Mouse (Mus musculus): Measurements from ENCODE around the gene Kirrel3. TPM values are rescaled to one million over a fixed set of nuclear protein-coding genes. Genes with fewer than 3 reads are reported as not detected.

Kirrel3 gene
- total and polyA plus RNA-seq, 3 experiments = 0.98 TPM; not detected in 2

- Histone ChIP-seq H3K4me3 (ENCODE audit: low read depth, low read length) (no peak overlapping the region), H3K27me3 (ENCODE audit: insufficient read depth, low read length) (no peaks in the 10 kb centered on the region), H3K9me3 (replicated peaks) (no peaks in the 10 kb centered on the region), H3K4me1 (ENCODE audit: insufficient read depth, low read depth, low read length) (no peaks in the 10 kb centered on the region), H3K36me3 (replicated peaks) (no peaks in the 10 kb centered on the region)
- DNase-seq (ENCODE audit: low spot score) = no peak
- TF ChIP-seq TAL1 (conservative IDR thresholded peaks at IDR 0.05; ENCODE audit: low read depth, low read length) = no peak
- no peak for TF ChIP-seq GATA1 (IDR thresholded peaks at IDR 0.05; ENCODE audit: borderline replicate concordance, low read length)
- no peak for TF ChIP-seq GATA2 (IDR thresholded peaks at IDR 0.05; ENCODE audit: borderline replicate concordance, low read depth, low read length)
- TF ChIP-seq CTCF (IDR thresholded peaks at IDR 0.05; ENCODE audit: low read depth, low read length) = no peak
- TF ChIP-seq POLR2AphosphoS5 (IDR thresholded peaks at IDR 0.05; ENCODE audit: insufficient replicate concordance, low read depth, low read length) = no peak
- ATAC-seq (ENCODE audit: extremely low read depth, insufficient number of reproducible peaks, low FRiP score, poor library complexity, severe bottlenecking) = no peak
Measured at GRCm38 (mm10) chr9:34797688-34798339, 312.1 kb downstream of the Kirrel3 start.

- no peak for ATAC-seq (ENCODE audit: extremely low read depth, insufficient number of reproducible peaks, low FRiP score, poor library complexity, severe bottlenecking)
- no peaks in the 10 kb centered on the region for H3K27me3 ChIP-seq (ENCODE audit: insufficient read depth, low read length)
Measured at GRCm38 (mm10) chr9:34801662-34802061, 316.0 kb downstream of the Kirrel3 start.

GRCm38 (mm10) chr9:34806854-34807253 is 321.2 kb downstream of the Kirrel3 start:
- H3K4me3 ChIP-seq (ENCODE audit: low read depth, low read length) = no peak overlapping the region
- no peaks in the 10 kb centered on the region for H3K36me3 ChIP-seq (replicated peaks)
- no peaks in the 10 kb centered on the region for H3K4me1 ChIP-seq (ENCODE audit: insufficient read depth, low read depth, low read length)
- TF ChIP-seq GATA1 (IDR thresholded peaks at IDR 0.05; ENCODE audit: borderline replicate concordance, low read length) (no peak), CTCF (IDR thresholded peaks at IDR 0.05; ENCODE audit: low read depth, low read length) (no peak), TAL1 (conservative IDR thresholded peaks at IDR 0.05; ENCODE audit: low read depth, low read length) (no peak), POLR2AphosphoS5 (IDR thresholded peaks at IDR 0.05; ENCODE audit: insufficient replicate concordance, low read depth, low read length) (no peak), GATA2 (IDR thresholded peaks at IDR 0.05; ENCODE audit: borderline replicate concordance, low read depth, low read length) (no peak)
- ATAC-seq (ENCODE audit: extremely low read depth, insufficient number of reproducible peaks, low FRiP score, poor library complexity, severe bottlenecking) (no peak), DNase-seq (ENCODE audit: low spot score) (no peak)
- H3K9me3 ChIP-seq (replicated peaks) = 0 out of 2 replicates have a peak, but pooled peaks cover 2% of the 10 kb centered on the region
- no peaks in the 10 kb centered on the region for H3K27me3 ChIP-seq (ENCODE audit: insufficient read depth, low read length)

More at GRCm38 (mm10) chr9:34801662-34802061, 316.0 kb downstream of the Kirrel3 start:
- H3K9me3 ChIP-seq (replicated peaks) = no peaks in the 10 kb centered on the region
- H3K36me3 ChIP-seq (replicated peaks) = no peaks in the 10 kb centered on the region
- DNase-seq (ENCODE audit: low spot score) = no peak
- H3K4me1 ChIP-seq (ENCODE audit: insufficient read depth, low read depth, low read length) = no peaks in the 10 kb centered on the region
- H3K4me3 ChIP-seq (ENCODE audit: low read depth, low read length) = no peak overlapping the region
- TF ChIP-seq GATA2 (IDR thresholded peaks at IDR 0.05; ENCODE audit: borderline replicate concordance, low read depth, low read length) (no peak), GATA1 (IDR thresholded peaks at IDR 0.05; ENCODE audit: borderline replicate concordance, low read length) (no peak)

- Histone ChIP-seq H3K4me3 (ENCODE audit: low read depth, low read length) (no peak overlapping the region), H3K9me3 (replicated peaks) (0 out of 2 replicates have a peak, but pooled peaks cover 2% of the 10 kb centered on the region), H3K4me1 (ENCODE audit: insufficient read depth, low read depth, low read length) (no peaks in the 10 kb centered on the region), H3K36me3 (replicated peaks) (no peaks in the 10 kb centered on the region), H3K27me3 (ENCODE audit: insufficient read depth, low read length) (no peaks in the 10 kb centered on the region)
- DNase-seq (ENCODE audit: low spot score) = no peak
- no peak for ATAC-seq (ENCODE audit: extremely low read depth, insufficient number of reproducible peaks, low FRiP score, poor library complexity, severe bottlenecking)
- no peak for TF ChIP-seq GATA2 (IDR thresholded peaks at IDR 0.05; ENCODE audit: borderline replicate concordance, low read depth, low read length)
- no peak for TF ChIP-seq GATA1 (IDR thresholded peaks at IDR 0.05; ENCODE audit: borderline replicate concordance, low read length)
- TF ChIP-seq POLR2AphosphoS5 (IDR thresholded peaks at IDR 0.05; ENCODE audit: insufficient replicate concordance, low read depth, low read length) = no peak
- TF ChIP-seq CTCF (IDR thresholded peaks at IDR 0.05; ENCODE audit: low read depth, low read length) = no peak
- TF ChIP-seq TAL1 (conservative IDR thresholded peaks at IDR 0.05; ENCODE audit: low read depth, low read length) = no peak
Measured at GRCm38 (mm10) chr9:34809993-34810513, 324.4 kb downstream of the Kirrel3 start.

- H3K36me3 ChIP-seq (replicated peaks) = no peaks in the 10 kb centered on the region
- no peaks in the 10 kb centered on the region for H3K4me1 ChIP-seq (ENCODE audit: insufficient read depth, low read depth, low read length)
- no peak for DNase-seq (ENCODE audit: low spot score)
- no peaks in the 10 kb centered on the region for H3K9me3 ChIP-seq (replicated peaks)
- ATAC-seq (ENCODE audit: extremely low read depth, insufficient number of reproducible peaks, low FRiP score, poor library complexity, severe bottlenecking) = no peak
- H3K27me3 ChIP-seq (ENCODE audit: insufficient read depth, low read length) = no peaks in the 10 kb centered on the region
- TF ChIP-seq CTCF (IDR thresholded peaks at IDR 0.05; ENCODE audit: low read depth, low read length) (no peak), GATA1 (IDR thresholded peaks at IDR 0.05; ENCODE audit: borderline replicate concordance, low read length) (no peak), POLR2AphosphoS5 (IDR thresholded peaks at IDR 0.05; ENCODE audit: insufficient replicate concordance, low read depth, low read length) (no peak), GATA2 (IDR thresholded peaks at IDR 0.05; ENCODE audit: borderline replicate concordance, low read depth, low read length) (no peak)
- H3K4me3 ChIP-seq (ENCODE audit: low read depth, low read length) = no peak overlapping the region
Measured at GRCm38 (mm10) chr9:34818325-34818976, 332.8 kb downstream of the Kirrel3 start.

- no peak for ATAC-seq (ENCODE audit: extremely low read depth, insufficient number of reproducible peaks, low FRiP score, poor library complexity, severe bottlenecking)
Measured at GRCm38 (mm10) chr9:34824358-34825088, 338.8 kb downstream of the Kirrel3 start.

More at GRCm38 (mm10) chr9:34824358-34825088, 338.8 kb downstream of the Kirrel3 start:
- H3K4me1 ChIP-seq (ENCODE audit: insufficient read depth, low read depth, low read length) = no peaks in the 10 kb centered on the region
- H3K36me3 ChIP-seq (replicated peaks) = no peaks in the 10 kb centered on the region
- H3K4me3 ChIP-seq (ENCODE audit: low read depth, low read length) = no peak overlapping the region
- no peaks in the 10 kb centered on the region for H3K9me3 ChIP-seq (replicated peaks)
- TF ChIP-seq POLR2AphosphoS5 (IDR thresholded peaks at IDR 0.05; ENCODE audit: insufficient replicate concordance, low read depth, low read length) (no peak), GATA2 (IDR thresholded peaks at IDR 0.05; ENCODE audit: borderline replicate concordance, low read depth, low read length) (no peak), CTCF (IDR thresholded peaks at IDR 0.05; ENCODE audit: low read depth, low read length) (no peak), TAL1 (conservative IDR thresholded peaks at IDR 0.05; ENCODE audit: low read depth, low read length) (no peak)
- no peaks in the 10 kb centered on the region for H3K27me3 ChIP-seq (ENCODE audit: insufficient read depth, low read length)
- DNase-seq (ENCODE audit: low spot score) = no peak
